In the genomic region with DNA sequence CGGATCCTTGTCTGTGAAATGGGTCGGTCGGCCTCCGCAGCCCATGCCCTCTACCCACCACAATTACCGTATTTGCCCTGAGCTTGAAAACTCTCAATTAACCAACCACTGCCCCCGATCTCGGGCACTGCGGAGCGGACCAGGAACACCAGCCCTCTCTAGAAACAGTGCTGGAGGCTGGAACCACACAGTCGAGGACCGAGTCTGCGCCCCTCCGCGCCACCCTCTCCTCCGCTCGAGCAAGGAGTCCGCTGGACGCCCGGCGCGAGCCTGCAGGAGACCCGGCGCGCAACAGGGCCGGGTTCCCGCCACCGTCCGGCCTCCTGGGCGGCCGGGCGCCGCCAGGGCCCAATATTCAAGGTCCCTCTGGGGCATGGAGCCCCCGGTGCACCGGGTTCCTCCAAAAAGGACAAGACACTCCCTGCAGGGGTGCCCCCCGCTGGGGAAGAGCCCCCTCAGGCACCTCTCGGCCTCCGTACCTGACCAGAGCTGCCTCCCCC, we compare ENCODE assay signal across 8 mouse cellular contexts. TPM values are rescaled to one million over a fixed set of nuclear protein-coding genes. Genes with fewer than 3 reads are reported as not detected.
DNase-seq lines count a peak whose midpoint lies in the region; ATAC-seq and TF ChIP-seq lines count a peak whose summit lies in the region.

No protein-coding gene starts in this region.

- H3K4me2 ChIP-seq in heart, postnatal 0 days (ENCODE audit: low read depth, low read length): peak overlapping the region; percentile 93

- H3K27me3 ChIP-seq in heart, postnatal 0 days (ENCODE audit: control insufficient read depth, insufficient read depth, low read length): no peaks in the 10 kb centered on the region
- H3K27me3 ChIP-seq in midbrain, embryonic 10.5 days (ENCODE audit: low read depth, poor library complexity, severe bottlenecking): no peaks in the 10 kb centered on the region

- no peak for TF ChIP-seq EP300 in heart, postnatal 0 days (IDR thresholded peaks at IDR 0.05; ENCODE audit: low read depth)

- H3K36me3 ChIP-seq in heart, postnatal 0 days (replicated peaks; ENCODE audit: control insufficient read depth, insufficient read depth, low read length): peaks cover 15% of the 10 kb centered on the region
- H3K36me3 ChIP-seq in midbrain, embryonic 10.5 days: peaks cover 33% of the 10 kb centered on the region

- H3K9me3 ChIP-seq in heart, postnatal 0 days (replicated peaks; ENCODE audit: control insufficient read depth, low read length): no peaks in the 10 kb centered on the region
- 0 out of 2 replicates have a peak, but pooled peaks cover 3% of the 10 kb centered on the region for H3K9me3 ChIP-seq in midbrain, embryonic 10.5 days (replicated peaks)

- under 1% methylated on average over 37 of the region's 37 CpGs for WGBS in heart, postnatal 0 days
- under 1% methylated on average over 37 of the region's 37 CpGs for WGBS in midbrain, embryonic 10.5 days

- H3K9ac ChIP-seq in heart, postnatal 0 days (replicated peaks; ENCODE audit: low read depth, low read length): peak overlapping the region; percentile 93

- H3K4me3 ChIP-seq in heart, postnatal 0 days (ENCODE audit: low read depth, low read length): peak overlapping the region; percentile 85
- H3K4me3 ChIP-seq in midbrain, embryonic 10.5 days: peak overlapping the region; percentile 99

- peak; percentile 25 for ATAC-seq in heart, postnatal 0 days (ENCODE audit: insufficient read depth, low read depth)
- ATAC-seq in activated CD4-positive, CD25-positive, alpha-beta regulatory T cell, adult 4 months: peak; percentile 6

- H3K27ac ChIP-seq in heart, postnatal 0 days (ENCODE audit: low read depth): peak overlapping the region; percentile 92
- peak overlapping the region; percentile 92 for H3K27ac ChIP-seq in midbrain, embryonic 10.5 days (replicated peaks)

- DNase-seq in heart, postnatal 0 days (ENCODE audit: low spot score): no peak
- DNase-seq in heart, postnatal 4 days: no peak
- DNase-seq in forelimb bud, embryonic 11.5 days (ENCODE audit: low read depth, low spot score): peak; percentile 6
- DNase-seq in midbrain, embryonic 10.5 days (ENCODE audit: low spot score): no peak
- DNase-seq in adipocyte (ENCODE audit: low spot score): no peak
- no peak for DNase-seq in frontal cortex, postnatal 36 days (ENCODE audit: low spot score in 2 of 2)
- no peak for DNase-seq in cerebellum, adult 8-10 months

- no peak for TF ChIP-seq CTCF in heart, postnatal 0 days (IDR thresholded peaks at IDR 0.05; ENCODE audit: low read depth)

- H3K4me1 ChIP-seq in heart, postnatal 0 days (ENCODE audit: control insufficient read depth, insufficient read depth): peaks cover 18% of the 10 kb centered on the region
- peaks cover 29% of the 10 kb centered on the region for H3K4me1 ChIP-seq in midbrain, embryonic 10.5 days

RNA-seq across cellular contexts. Expression of gene Clptm1, which starts 0.3 kb away (rescaled TPM):
- total RNA-seq in heart, postnatal 0 days (2014; rRNA removed; ENCODE audit: low replicate concordance): 97.9 and 128 TPM in 2 replicates
- 68.5 and 71.5 TPM in 2 replicates for polyA plus RNA-seq in heart, postnatal 0 days (2015; fragmentation: Nextera tagmentation; extraction: Ambion mirVana)
- total RNA-seq in heart, postnatal 4 days (2021): 10 to 100 TPM; 98.0 to 99.1 TPM
- 10 to 100 TPM; 35.4 to 40.9 TPM for polyA plus RNA-seq in activated CD4-positive, CD25-positive, alpha-beta regulatory T cell, adult 4 months (2017; shearing (Covaris generic))
- 82.3 and 88.4 TPM in 2 replicates for polyA plus RNA-seq in midbrain, embryonic 10.5 days (2016; fragmentation: Nextera tagmentation; extraction: Ambion mirVana)

RNA-seq across cellular contexts. Expression of gene Apoc2, which starts 13.2 kb away (rescaled TPM):
- total RNA-seq in heart, postnatal 0 days (2014; rRNA removed; ENCODE audit: low replicate concordance): not detected in 2 replicates
- 0.22 and 0.78 TPM in 2 replicates for polyA plus RNA-seq in heart, postnatal 0 days (2015; fragmentation: Nextera tagmentation; extraction: Ambion mirVana)
- under 1 TPM in 1 of 2 experiments, not detected in 1; 0.52 TPM for total RNA-seq in heart, postnatal 4 days (2021)
- polyA plus RNA-seq in activated CD4-positive, CD25-positive, alpha-beta regulatory T cell, adult 4 months (2017; shearing (Covaris generic)): not detected
- 0.22 and 0.26 TPM in 2 replicates for polyA plus RNA-seq in midbrain, embryonic 10.5 days (2016; fragmentation: Nextera tagmentation; extraction: Ambion mirVana)

RNA-seq across cellular contexts. Expression of gene Gm44805, which starts 16.7 kb away (rescaled TPM):
- total RNA-seq in heart, postnatal 0 days (2014; rRNA removed; ENCODE audit: low replicate concordance): 0.31 TPM in 1 of 2 replicates, not detected in the other
- polyA plus RNA-seq in heart, postnatal 0 days (2015; fragmentation: Nextera tagmentation; extraction: Ambion mirVana): not detected in 2 replicates
- total RNA-seq in heart, postnatal 4 days (2021): not detected
- not detected for polyA plus RNA-seq in activated CD4-positive, CD25-positive, alpha-beta regulatory T cell, adult 4 months (2017; shearing (Covaris generic))
- not detected in 2 replicates for polyA plus RNA-seq in midbrain, embryonic 10.5 days (2016; fragmentation: Nextera tagmentation; extraction: Ambion mirVana)

RNA-seq across cellular contexts. Expression of gene Apoc4, which starts 16.8 kb away (rescaled TPM):
- total RNA-seq in heart, postnatal 0 days (2014; rRNA removed; ENCODE audit: low replicate concordance): not detected in 2 replicates
- 0.18 TPM in 2 replicates for polyA plus RNA-seq in heart, postnatal 0 days (2015; fragmentation: Nextera tagmentation; extraction: Ambion mirVana)
- total RNA-seq in heart, postnatal 4 days (2021): not detected
- polyA plus RNA-seq in activated CD4-positive, CD25-positive, alpha-beta regulatory T cell, adult 4 months (2017; shearing (Covaris generic)): under 1 TPM in 1 of 2 experiments, not detected in 1; 0.44 TPM
- polyA plus RNA-seq in midbrain, embryonic 10.5 days (2016; fragmentation: Nextera tagmentation; extraction: Ambion mirVana): not detected in 2 replicates

RNA-seq across cellular contexts. Expression of gene Apoc1, which starts 28.0 kb away (rescaled TPM):
- not detected in 2 replicates for total RNA-seq in heart, postnatal 0 days (2014; rRNA removed; ENCODE audit: low replicate concordance)
- 8.2 and 10.8 TPM in 2 replicates for polyA plus RNA-seq in heart, postnatal 0 days (2015; fragmentation: Nextera tagmentation; extraction: Ambion mirVana)
- total RNA-seq in heart, postnatal 4 days (2021): 1 to 10 TPM; 1.9 to 3.0 TPM
- not detected for polyA plus RNA-seq in activated CD4-positive, CD25-positive, alpha-beta regulatory T cell, adult 4 months (2017; shearing (Covaris generic))
- polyA plus RNA-seq in midbrain, embryonic 10.5 days (2016; fragmentation: Nextera tagmentation; extraction: Ambion mirVana): 1.7 and 1.9 TPM in 2 replicates
